Mouse (Mus musculus): Measurements from ENCODE around the gene Mapkapk5.

DNA sequence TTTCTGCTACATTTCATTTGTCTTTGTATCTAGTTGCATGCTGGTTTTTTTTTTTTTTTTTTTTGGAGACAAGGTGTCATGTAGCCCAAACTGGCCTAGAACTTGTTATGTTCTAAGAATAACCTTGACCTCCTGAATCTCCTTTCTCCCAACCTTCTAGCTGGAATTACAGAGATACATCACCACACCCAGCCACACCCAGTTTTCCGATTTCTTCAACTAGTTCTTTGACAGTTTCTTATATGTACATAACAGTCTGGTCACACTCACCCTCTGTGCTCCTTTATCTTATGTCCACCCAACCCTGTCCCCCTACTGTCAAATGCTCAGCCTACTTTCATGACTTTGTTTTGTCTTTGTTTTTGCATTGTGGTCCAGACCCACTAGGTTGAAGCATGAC, 38.9 kb downstream of the Mapkapk5 start:
- TF ChIP-seq ZC3H11A (IDR thresholded peaks at IDR 0.05; ENCODE audit: borderline replicate concordance, low read depth, low read length): no peak
- no peak for TF ChIP-seq CHD2 (IDR thresholded peaks at IDR 0.05; ENCODE audit: low read depth, low read length)

All from ES-E14 (cell line).